Mouse (Mus musculus): ENCODE measurements at regions not wholly inside any gene's neighbourhood (a gene's known extent, or its start where the extent isn't known, plus 50 kb on each side); places are given as distances from the start of the nearest gene placed in this dataset.
"Not testable (repeated sequence)": the region's sequence is repeated elsewhere in the genome, so short reads cannot be mapped to it uniquely, and the experiment has no call there.

DNA sequence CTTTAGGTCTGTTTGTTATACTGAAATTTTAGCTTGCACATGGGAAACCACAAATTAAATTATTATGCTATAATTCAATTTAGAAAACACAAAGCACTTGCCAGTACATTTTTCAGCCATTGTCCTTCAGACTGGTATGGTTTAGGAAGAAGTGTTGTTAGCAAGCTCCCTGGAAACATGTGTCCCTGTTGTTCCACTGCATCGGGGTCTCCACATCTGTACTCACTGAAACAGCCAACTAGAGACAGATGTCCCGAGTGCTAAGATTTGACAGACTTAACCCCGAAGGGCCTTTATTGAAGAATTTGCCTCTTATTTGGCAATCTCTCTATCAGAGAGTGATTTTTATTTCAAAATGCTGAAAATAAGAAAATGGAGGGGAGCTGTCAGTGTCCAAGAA lies 362.6 kb downstream of the Rfpl4b start:
- intact Hi-C loops (cut with DNase I) = no loop called here
- no peak for DNase-seq

DNA sequence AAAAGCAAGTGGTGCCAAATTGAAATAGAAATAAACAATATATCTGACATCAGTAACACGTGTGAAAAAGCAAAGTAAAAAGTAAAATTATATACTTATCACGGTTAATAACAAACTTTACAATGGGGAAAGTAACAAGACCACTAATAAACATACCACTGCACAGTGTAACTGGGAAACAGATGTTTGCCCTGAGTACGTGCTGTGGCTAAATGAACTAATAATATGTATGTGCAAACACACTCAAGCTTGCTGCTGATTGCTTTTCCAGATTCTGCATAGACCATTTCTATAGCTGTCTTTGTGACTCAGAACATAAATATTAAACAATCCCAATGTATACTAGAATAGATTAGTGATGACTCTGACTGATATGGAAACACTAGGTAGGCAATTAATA lies 363.2 kb downstream of the Rfpl4b start:
- DNase-seq = no peak
- intact Hi-C loops (cut with DNase I) = no loop called here

DNA sequence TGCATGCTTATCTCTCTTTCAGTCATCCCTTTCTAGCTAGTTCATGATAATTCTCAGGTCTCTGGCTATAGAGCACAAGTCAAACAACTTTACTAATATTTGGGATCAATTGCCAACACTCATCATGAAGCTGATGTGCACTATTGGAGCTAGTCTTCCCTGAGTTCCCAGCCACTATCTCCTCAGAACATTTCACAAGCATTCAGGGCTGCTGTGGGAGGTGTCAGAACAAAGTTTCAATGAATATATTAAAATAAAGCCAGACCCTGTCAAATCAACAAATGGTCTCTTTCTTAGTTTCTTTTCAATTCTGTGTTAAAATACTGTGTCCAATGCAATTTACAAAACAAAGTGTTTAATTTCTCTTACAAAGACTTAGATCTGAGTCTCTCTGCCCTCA lies 364.8 kb downstream of the Rfpl4b start:
- intact Hi-C loops (cut with DNase I) = no loop called here
- no peak for DNase-seq

DNA sequence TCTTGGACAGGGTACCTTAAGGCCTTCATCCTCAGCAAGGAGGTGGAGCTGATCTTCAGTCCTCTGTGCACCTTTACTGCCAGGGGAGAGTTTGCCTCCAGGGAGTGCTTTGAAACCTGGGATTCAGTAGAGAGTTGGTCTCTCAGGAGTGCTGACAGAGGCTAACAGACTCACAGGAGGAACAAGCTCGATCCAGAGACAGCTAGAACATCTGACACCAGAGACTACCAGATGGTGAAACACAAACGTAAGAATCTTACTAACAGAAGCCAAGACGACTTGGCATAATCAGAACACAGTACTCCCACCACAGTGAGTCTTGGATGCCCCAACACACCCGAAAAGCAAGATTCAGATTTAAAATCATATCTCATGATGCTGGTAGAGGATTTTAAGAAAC lies 372.3 kb downstream of the Rfpl4b start:
- DNase-seq = no peak
- intact Hi-C loops (cut with DNase I) = no loop called here

DNA sequence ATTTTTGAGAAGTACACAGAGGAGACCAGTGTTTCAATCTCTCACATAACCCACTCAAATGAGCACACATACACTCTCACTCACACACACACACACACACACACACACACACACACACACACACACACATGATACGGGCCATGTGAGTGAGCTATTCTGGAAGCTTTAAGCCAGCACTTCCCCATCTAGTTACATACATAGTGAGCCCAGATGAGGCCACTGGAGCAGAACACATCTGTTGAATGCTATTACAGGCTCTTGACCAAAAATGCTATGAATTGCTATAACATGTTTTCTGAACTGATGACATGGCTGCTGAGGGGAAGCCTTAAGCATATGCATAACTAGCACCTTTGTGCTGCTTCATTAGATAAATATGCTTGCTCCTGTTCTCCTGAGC lies 373.9 kb downstream of the Rfpl4b start:
- intact Hi-C loops (cut with DNase I) = no loop called here
- DNase-seq = no peak

DNA sequence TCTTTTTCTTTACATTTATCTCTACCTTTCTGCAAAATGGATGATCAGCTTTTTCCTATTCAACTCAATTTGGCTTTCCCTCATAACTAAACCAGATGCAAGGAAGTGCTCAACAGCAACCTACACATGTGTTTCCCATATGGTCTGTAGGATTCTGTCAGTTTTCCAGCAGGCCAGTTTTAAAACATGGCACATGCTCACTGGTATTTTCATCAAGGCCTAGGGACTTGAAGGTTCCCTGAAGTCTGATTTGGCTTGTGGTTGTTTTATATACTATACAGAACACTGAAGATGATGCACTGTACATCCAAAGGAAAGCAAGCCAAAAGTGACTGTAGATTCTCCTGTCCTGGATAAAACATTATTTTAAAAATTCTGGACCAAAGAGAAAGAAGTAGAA lies 374.3 kb downstream of the Rfpl4b start:
- intact Hi-C loops (cut with DNase I) = no loop called here
- no peak for DNase-seq

DNA sequence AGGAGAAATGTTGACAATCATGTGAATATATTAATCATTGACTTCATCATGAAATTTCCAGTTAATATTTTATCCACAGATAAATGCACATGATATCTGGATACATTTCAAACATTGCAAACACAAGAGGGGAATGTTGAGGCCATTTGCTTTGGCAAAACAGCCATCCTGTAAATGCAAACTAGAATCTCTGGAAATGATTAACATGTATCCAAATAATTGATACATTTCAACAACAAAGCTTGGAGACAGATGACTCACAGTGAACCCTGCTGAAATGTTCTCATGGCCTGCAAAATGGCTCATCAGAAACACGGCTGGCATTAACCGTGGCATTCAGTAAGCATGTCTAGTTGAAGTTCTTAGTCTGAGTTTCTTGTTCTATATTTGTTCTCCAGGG lies 382.3 kb downstream of the Rfpl4b start:
- intact Hi-C loops (cut with DNase I) = no loop called here

DNA sequence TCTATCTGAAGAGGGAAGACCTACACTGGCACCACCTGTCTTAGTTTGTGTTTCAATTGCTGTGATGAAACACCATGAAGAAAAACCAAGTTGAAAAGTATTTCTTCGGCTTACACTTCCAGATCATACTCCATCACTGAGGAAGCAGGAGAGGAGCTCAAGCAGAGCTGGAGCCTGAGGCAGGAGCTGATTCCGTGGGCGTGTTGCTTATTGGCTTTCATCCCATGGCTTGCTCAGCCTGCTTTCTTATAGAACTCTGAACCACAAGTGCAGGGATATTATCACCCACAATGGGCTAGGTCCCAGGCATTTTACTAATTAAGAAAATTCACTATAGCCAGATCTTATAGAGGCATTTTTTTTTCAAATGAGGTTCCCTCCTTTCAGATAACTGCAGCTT lies 384.7 kb downstream of the Rfpl4b start:
- intact Hi-C loops (cut with DNase I) = no loop called here
- no peak for DNase-seq

More for the DNA sequence above, 382.3 kb downstream of the Rfpl4b start:
- DNase-seq = no peak

DNA sequence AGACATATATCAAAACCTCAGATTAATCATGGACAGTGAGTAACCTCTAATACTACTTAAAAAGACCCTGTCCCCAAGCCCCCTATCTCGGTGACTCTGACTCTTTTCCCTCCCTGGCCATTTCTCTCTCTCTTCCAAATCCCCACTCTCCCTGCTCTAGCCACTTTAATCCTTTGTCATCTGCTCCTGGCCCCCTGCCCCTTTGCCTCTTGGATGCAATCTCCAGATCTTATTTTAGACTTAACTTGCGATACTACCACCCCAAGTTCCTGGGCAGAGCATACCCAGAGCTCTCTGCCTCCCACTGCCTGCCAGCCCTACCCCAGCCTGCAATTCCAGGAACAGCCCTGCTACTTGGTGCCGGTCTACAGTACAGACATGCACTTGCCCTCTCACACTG lies 400.0 kb downstream of the Rfpl4b start:
- DNase-seq = no peak
- intact Hi-C loops (cut with DNase I) = no loop called here

DNA sequence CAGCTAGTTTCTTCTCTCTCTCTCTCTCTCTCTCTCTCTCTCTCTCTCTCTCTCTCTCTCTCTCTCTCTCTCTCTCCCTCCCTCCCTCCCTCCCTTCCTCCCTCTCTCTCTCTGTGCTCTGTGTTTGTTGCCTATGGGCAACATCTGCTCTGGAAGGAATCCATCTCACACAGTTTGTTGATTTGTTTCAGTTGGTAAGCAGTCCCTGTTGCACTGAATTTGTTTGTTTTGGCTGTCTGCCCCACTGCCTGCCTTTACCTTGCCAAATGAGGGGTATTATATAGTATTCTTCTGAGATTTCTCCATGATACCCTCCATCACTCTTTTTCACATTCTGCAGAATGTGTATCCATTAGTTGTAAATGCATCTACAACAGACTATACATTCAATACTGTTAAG lies 401.8 kb downstream of the Rfpl4b start:
- DNase-seq = no peak
- intact Hi-C loops (cut with DNase I) = no loop called here

DNA sequence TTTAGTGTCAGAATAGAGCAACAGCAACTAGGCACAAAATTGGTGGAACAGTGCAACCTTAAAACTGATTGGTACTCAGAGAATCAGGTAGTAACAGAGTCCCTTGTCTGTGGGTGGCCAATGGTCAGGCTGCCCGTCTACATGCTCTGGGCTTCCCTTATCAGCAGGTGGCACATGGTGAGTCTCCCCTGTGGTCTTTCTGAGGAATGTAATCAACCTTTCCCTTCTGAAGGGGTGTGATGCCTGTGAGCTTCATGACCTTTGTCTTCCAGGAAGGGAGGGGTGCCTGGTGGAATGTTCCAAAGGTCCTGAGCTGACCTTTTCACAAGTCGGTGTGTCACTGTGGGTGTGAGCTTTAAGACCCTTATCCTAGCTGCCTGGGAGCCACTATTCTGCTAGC lies 438.4 kb downstream of the Rfpl4b start:
- DNase-seq = no peak
- intact Hi-C loops (cut with DNase I) = no loop called here

DNA sequence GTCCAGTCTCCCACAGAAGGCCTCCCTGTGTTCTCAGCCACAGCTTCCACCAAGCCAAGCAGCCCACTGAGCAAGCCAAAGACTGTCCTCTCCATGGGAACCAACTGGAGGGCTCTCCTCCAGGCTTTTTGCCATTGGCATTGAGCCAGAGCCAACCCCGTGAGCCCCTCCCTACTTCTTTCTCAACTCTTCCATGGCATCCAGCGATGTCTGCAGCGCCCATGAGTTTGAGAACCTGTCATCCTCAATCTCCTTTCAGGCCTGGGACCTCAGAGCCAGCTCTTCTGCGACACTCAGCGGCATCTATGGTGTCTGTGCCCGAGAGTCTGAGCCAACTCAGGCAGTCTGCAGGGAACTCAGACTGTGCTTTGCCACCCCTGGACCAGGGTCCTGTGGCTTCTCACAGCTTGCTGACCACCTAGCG lies 439.7 kb downstream of the Rfpl4b start:
- intact Hi-C loops (cut with DNase I) = no loop called here
- DNase-seq = no peak

DNA sequence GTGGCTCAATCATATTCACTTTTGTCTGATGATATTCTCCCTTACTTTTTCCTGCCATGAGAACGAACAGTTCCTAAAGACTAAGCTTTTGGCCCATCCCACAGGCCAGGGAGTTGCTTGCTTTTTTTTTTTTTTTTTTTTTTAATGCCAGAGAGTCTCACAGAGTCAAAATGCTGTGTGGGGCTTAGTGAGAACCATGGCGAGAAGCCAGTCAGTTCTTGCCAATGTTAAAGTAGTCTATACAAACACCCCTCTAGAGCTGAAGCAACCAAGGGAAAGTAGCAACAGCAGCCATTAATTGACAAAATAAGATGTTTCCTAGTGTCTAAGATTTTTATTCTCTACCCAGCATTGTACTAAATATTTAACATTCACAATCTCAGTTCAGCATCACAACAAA lies 441.2 kb downstream of the Rfpl4b start:
- intact Hi-C loops (cut with DNase I) = no loop called here

DNA sequence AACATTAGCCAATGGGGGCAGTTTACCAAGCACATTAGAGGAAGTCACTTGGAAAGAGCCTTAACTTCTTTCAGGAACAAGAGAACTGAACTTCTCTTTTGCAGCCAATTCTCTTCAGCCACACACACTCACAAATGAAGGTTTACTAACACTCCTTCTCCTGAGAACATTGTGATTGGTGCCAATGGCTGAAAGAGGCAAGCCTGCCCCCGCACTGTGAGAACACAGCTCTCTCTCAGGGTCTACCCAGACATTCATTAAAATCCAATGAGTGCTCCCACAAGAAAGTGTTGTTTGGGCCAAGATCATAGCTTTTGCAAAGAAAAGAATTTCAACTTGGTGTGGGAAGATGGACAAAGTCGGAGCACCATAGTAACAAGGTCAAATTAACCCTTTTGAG lies 454.8 kb downstream of the Rfpl4b start:
- DNase-seq = no peak
- intact Hi-C loops (cut with DNase I) = no loop called here

More for the DNA sequence above, 441.2 kb downstream of the Rfpl4b start:
- DNase-seq = no peak

DNA sequence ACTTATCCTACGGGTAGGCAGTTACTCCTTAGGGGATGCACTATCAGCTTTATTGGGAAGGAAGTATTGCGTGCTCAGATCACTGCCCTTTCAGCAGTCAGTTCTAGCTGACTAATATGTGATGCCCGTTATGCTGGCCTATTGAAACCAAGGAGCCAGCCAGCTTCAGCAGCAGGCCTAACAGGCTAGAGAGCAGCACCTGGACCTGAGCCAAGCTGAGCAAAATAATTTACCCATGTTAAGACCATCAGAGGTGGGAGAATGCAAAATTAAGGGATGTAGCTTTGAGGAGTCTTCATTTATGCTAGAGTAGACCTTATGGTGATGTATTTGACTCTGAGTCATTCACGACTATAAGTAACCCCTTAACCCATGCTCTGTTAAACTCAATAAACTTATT lies 456.7 kb downstream of the Rfpl4b start:
- intact Hi-C loops (cut with DNase I) = no loop called here
- no peak for DNase-seq

DNA sequence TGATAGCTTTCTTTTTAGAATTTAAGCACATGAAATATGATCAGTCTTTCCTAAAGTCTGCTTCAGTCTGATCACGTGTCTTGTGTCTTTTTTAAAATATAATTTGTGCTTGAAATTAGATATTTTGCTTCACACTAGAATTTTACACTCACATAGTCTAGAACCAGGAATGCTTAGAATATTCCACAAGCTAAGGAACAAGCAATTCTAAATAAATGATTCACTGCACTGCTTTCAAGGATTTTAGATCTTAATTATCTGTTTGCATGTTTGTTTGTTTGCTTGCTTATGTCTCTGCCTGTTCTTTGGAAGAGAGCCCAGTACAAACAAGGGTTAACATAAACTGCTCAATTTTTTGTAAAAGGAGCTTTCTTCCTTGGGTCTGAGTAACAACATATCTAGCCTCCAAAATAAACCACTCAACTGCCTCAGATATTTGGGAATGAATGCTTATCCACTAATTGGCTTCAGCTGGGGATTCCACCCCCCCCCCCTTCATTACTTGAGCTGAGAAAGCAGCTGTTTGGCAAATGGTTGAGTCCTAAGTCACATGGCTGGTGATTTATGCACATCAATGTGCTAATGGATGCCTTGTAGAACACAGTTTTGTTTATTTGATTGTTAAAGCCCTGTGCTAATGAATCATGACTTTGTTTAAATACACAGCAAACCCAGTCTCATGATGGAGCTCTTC lies 463.9 kb downstream of the Rfpl4b start:
- peak; percentile 17 to 21 for DNase-seq
- intact Hi-C loops (cut with DNase I) = no loop called here

DNA sequence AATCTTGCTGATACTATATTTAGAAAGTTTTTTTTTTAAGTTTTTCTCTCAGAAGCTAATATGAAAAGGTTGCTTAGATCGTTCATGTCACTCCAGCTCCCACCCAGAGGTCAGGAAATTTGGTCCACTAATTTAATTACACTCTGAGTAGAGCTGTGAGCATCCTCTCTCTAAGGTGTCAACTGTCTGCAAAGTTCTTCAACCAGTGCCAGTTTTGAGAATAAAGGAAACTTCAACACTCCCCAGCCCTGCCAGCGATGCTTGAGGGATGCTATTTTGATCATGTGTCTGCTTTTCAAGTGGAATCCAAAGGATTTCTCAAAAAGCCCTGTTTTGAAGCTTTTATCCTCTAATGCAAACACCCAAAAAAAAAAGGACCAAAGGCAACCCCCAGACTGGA lies 467.6 kb downstream of the Rfpl4b start:
- no peak for DNase-seq
- intact Hi-C loops (cut with DNase I) = no loop called here

DNA sequence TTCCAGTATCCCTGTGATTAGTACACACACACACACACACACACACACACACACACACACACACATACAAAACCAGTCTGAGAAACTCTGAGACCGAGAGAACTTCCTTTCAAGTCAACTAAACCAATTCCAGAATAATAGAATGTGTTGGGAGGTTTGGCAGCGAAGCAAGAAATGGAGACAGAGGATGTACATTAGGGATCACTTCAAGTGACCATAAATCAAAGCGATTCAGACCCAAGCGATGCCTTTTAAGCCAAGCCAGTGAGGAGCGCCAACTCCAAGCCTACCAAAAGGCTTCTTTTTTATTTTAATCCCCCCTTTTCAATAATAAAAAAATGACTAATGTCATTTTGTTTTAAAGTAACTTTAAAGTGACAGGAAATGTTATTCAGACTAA lies 468.1 kb downstream of the Rfpl4b start:
- no peak for DNase-seq
- intact Hi-C loops (cut with DNase I) = no loop called here

DNA sequence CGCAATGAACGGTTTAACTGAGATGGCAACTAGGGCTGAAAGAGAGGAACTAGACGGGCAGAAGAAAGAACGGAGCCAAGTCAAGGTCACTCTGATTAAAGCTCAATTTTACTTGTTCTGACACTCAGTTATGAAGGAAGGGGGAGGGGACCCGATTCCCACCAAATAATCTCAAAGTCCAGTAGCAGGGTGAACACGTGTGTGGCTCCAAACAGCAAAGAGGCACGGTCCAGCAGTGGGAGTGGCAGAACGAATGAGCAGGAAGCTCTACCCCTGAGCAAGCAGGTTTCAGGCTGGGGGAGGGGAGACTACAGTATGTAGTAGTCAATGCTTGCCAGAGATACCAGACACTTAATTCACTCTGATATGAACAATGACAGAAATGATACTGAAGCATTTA lies 474.6 kb downstream of the Rfpl4b start:
- intact Hi-C loops (cut with DNase I); DNase-seq: not testable (repeated sequence)

DNA sequence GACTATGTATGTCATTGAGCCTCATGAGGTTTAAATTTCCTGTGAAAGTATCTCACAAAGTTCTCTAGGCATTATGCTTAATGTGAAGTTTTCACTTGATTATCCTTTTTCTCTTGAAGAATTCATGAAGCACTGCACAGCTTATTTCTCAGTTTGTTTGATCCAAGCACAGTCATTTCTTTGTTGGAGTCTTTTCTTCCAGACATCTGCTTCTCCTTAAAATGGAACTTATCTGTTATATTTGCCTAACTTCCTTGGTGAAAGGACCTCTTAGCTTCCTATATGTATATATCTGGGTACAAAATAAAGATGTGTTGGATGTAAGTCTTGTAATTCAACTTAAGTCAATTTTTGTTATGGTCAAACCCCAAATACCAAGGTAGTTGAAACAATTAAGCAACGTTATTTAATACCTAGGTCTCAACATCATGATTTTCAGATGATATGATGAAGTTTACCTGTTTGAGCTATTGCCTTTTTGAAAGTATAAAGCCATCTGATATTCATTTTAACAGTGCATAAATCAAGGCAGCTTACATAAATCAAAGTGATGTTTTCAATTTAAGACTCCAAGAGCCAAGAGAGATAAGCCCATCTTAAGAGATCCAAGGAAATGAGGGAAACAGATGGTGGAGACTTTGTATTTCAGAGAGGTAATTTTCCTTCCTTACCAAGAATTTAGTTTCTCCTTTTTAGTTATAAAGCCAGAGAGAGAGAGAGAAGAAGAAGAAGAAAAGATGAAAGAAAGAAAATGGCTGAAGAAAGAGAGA lies 481.0 kb downstream of the Rfpl4b start:
- DNase-seq = no peak
- intact Hi-C loops (cut with DNase I) = no loop called here

DNA sequence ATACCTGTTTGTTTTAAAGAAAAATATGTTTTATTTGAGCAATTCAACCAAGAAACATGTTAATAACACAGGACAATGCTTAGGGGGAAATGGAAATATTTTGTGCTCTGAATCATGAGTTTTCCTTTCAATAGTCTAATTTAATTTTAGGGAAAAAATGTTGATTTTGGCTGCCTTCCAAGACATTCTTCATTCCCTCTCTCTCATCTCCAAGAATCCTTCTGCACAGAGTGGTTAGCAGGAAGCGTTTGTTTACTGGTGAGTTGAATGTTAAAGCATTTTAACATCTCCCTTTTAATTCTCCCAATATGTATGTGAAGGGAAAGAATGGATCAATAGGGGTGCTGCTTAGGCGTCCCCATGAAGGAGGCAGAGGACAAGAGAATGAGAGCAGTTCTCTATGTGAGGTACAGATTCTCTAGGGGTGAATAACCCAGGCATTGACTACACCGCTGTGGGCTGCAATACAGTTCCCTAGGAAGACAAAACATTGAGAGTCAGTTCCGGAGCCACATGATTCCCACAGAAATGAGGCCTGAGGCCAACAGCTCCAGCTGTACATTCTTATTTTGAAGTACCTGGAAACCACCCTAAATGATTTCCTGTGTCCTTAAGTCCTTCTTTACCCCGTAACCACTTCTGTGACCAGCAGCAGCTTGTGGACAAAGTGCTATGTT lies 512.7 kb downstream of the Rfpl4b start:
- DNase-seq = peak; percentile 18 to 26

DNA sequence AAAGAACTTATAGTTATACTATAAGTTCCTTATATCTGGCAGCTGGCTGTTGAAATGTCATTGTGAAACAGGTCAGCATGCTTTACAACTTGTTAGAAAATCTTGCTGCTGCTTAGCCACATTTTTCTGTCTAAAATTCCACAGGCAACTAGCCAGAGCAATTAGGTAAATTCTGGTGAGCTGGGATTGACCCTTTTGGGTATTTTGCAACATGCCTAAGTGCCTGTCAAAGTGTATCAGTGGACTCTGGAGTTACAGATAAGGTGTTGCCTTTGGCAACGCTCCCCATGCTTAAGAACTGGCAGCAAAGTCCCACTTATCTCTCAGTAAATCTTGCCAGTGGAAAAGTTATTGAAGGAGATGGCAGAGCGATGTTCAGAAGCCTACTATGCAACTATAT lies 525.9 kb downstream of the Rfpl4b start:
- intact Hi-C loops (cut with DNase I) = no loop called here
- no peak for DNase-seq

More for the DNA sequence above, 512.7 kb downstream of the Rfpl4b start:
- intact Hi-C loops (cut with DNase I) = no loop called here
